Mouse (Mus musculus) limb, embryonic 15.5 days (tissue): ENCODE measurements around the gene Coq10a. TPM values are rescaled to one million over a fixed set of nuclear protein-coding genes. Genes with fewer than 3 reads are reported as not detected.

Experiments
- ATAC-seq: fragments of 200-750 bp; cut with Nextera tagmentation; 2 replicates; pipeline ENCODE4 v1.8.0; 2017; ENCODE audit warnings: low read depth, moderate TSS enrichment; ENCODE audit not compliant: insufficient number of reproducible peaks, low FRiP score, low TSS enrichment
- H3K27ac ChIP-seq: fragments of 300-500 bp; sonication (generic); 2 replicates; pipeline ENCODE4 v1.5.1; 2015; ENCODE audit warnings: moderate library complexity, mild to moderate bottlenecking, inconsistent platforms
- H3K27me3 ChIP-seq: fragments of 300-500 bp; sonication (generic); 2 replicates; pipeline ENCODE4 v1.6.1; 2015; ENCODE audit warnings: inconsistent platforms
- H3K36me3 ChIP-seq: fragments of 300-500 bp; sonication (generic); 2 replicates; pipeline ENCODE4 v1.6.1; 2015; ENCODE audit warnings: inconsistent platforms
- H3K4me1 ChIP-seq: fragments of 300-500 bp; sonication (generic); 2 replicates; pipeline ENCODE4 v1.6.1; 2015; ENCODE audit warnings: inconsistent platforms
- H3K4me2 ChIP-seq: fragments of 300-500 bp; sonication (generic); 2 replicates; pipeline ENCODE4 v1.6.1; 2015; ENCODE audit warnings: mild to moderate bottlenecking, inconsistent platforms
- H3K4me3 ChIP-seq: fragments of 300-500 bp; sonication (generic); 2 replicates; pipeline ENCODE4 v1.5.1; 2015; ENCODE audit warnings: mild to moderate bottlenecking, inconsistent platforms
- H3K9ac ChIP-seq: fragments of 300-500 bp; sonication (generic); 2 replicates; pipeline ENCODE4 v1.6.1; 2015; ENCODE audit warnings: inconsistent platforms
- H3K9me3 ChIP-seq: fragments of 300-500 bp; sonication (generic); 2 replicates; pipeline ENCODE4 v1.6.1; 2016; ENCODE audit warnings: inconsistent platforms
- WGBS: fragments of 180-500 bp; shearing (Covaris S2); methylation state at CpG from one replicate; pipeline ENCODE4 v1.1.7; 2015; 5-methylcytosine and 5-hydroxymethylcytosine counted together
- polyA plus RNA-seq: library from polyadenylated mRNA; unstranded; fragments of >200 nt; fragmentation: Nextera tagmentation; extraction: Ambion mirVana; gene quantifications from 2 replicates; pipeline ENCODE4 v1.2.1, GENCODE M21; 2015

Coq10a gene
- polyA plus RNA-seq, 1 experiment from 2014 or later: 13.4 TPM

GRCm38 (mm10) chr10:128369599-128369998 lies 802 bp upstream of the Coq10a start:
- peak overlapping the region; percentile 85 for H3K4me2 ChIP-seq
- peak overlapping the region; percentile 75 for H3K4me3 ChIP-seq
- H3K9ac ChIP-seq: peak overlapping the region; percentile 69; the same call in 1 of the 2 replicates
- peak overlapping the region; percentile 97 for H3K27ac ChIP-seq
- no peak for ATAC-seq
- 87% methylated on average over 6 of the region's 6 CpGs for WGBS
- H3K9me3 ChIP-seq: no peaks in the 10 kb centered on the region
- peaks cover 10% of the 10 kb centered on the region; the same call in 1 of the 2 replicates for H3K36me3 ChIP-seq
- H3K4me1 ChIP-seq: peaks cover 13% of the 10 kb centered on the region
- H3K27me3 ChIP-seq: no peaks in the 10 kb centered on the region

GRCm38 (mm10) chr10:128369218-128369543 lies 384 bp upstream of the Coq10a start:
- Histone ChIP-seq H3K4me2 (peak overlapping the region; percentile 85), H3K9me3 (no peaks in the 10 kb centered on the region), H3K4me3 (peak overlapping the region; percentile 75), H3K27me3 (no peaks in the 10 kb centered on the region), H3K27ac (peak overlapping the region; percentile 97), H3K9ac (peak overlapping the region; percentile 69), H3K4me1 (peaks cover 13% of the 10 kb centered on the region), H3K36me3 (peaks cover 10% of the 10 kb centered on the region; the same call in 1 of the 2 replicates)
- 4% methylated on average over 9 of the region's 9 CpGs for WGBS
- ATAC-seq: no peak

- 15% methylated on average over 19 of the region's 19 CpGs for WGBS
- H3K36me3 ChIP-seq: peaks cover 18% of the 10 kb centered on the region
- no peaks in the 10 kb centered on the region for H3K27me3 ChIP-seq
- peak overlapping the region; percentile 85 for H3K4me2 ChIP-seq
- H3K4me1 ChIP-seq: peaks cover 13% of the 10 kb centered on the region
- peak overlapping the region; percentile 75 for H3K4me3 ChIP-seq
- H3K9me3 ChIP-seq: no peaks in the 10 kb centered on the region
- ATAC-seq: no peak; the same call in 1 of the 2 replicates
- peak overlapping the region; percentile 69 for H3K9ac ChIP-seq
- H3K27ac ChIP-seq: peak overlapping the region; percentile 97; the same call in 1 of the 2 replicates
Measured at GRCm38 (mm10) chr10:128367899-128368401, 847 bp downstream of the Coq10a start.

- Histone ChIP-seq H3K27ac (no peak overlapping the region), H3K27me3 (no peaks in the 10 kb centered on the region), H3K4me2 (no peak overlapping the region), H3K36me3 (peaks cover 70% of the 10 kb centered on the region), H3K4me1 (peaks cover 3% of the 10 kb centered on the region), H3K9ac (no peak overlapping the region), H3K9me3 (no peaks in the 10 kb centered on the region), H3K4me3 (no peak overlapping the region)
- no peak for ATAC-seq
- 42% methylated on average over 3 of the region's 3 CpGs for WGBS
Measured at GRCm38 (mm10) chr10:128362568-128362967, 6.2 kb downstream of the Coq10a start.

GRCm38 (mm10) chr10:128361836-128362235 lies 7.0 kb downstream of the Coq10a start:
- ATAC-seq: no peak
- H3K4me3 ChIP-seq: no peak overlapping the region
- no peaks in the 10 kb centered on the region for H3K27me3 ChIP-seq
- H3K36me3 ChIP-seq: peaks cover 75% of the 10 kb centered on the region
- H3K9ac ChIP-seq: no peak overlapping the region
- 93% methylated on average over 6 of the region's 6 CpGs for WGBS
- H3K27ac ChIP-seq: no peak overlapping the region
- H3K4me2 ChIP-seq: no peak overlapping the region
- no peaks in the 10 kb centered on the region for H3K4me1 ChIP-seq
- H3K9me3 ChIP-seq: no peaks in the 10 kb centered on the region

- Histone ChIP-seq H3K9me3 (no peaks in the 10 kb centered on the region), H3K36me3 (peaks cover 80% of the 10 kb centered on the region), H3K4me3 (no peak overlapping the region), H3K27me3 (no peaks in the 10 kb centered on the region), H3K4me2 (no peak overlapping the region), H3K4me1 (no peaks in the 10 kb centered on the region), H3K9ac (no peak overlapping the region), H3K27ac (no peak overlapping the region)
- ATAC-seq: no peak
- 85% methylated on average over 6 of the region's 6 CpGs for WGBS
Measured at GRCm38 (mm10) chr10:128359226-128359625, 9.6 kb downstream of the Coq10a start.

GRCm38 (mm10) chr10:128358796-128359195 lies 10.0 kb downstream of the Coq10a start:
- no peak for ATAC-seq

GRCm38 (mm10) chr10:128347541-128347940 lies 21.3 kb downstream of the Coq10a start:
- no peak overlapping the region for H3K4me3 ChIP-seq
- no peak for ATAC-seq
- 84% methylated on average over 8 of the region's 8 CpGs for WGBS
- H3K27ac ChIP-seq: no peak overlapping the region
- H3K9ac ChIP-seq: no peak overlapping the region
- no peaks in the 10 kb centered on the region for H3K27me3 ChIP-seq
- no peaks in the 10 kb centered on the region for H3K9me3 ChIP-seq
- no peak overlapping the region for H3K4me2 ChIP-seq
- peaks cover 8% of the 10 kb centered on the region for H3K4me1 ChIP-seq
- H3K36me3 ChIP-seq: peaks cover 26% of the 10 kb centered on the region

More at GRCm38 (mm10) chr10:128358796-128359195, 10.0 kb downstream of the Coq10a start:
- Histone ChIP-seq H3K27ac (no peak overlapping the region), H3K4me2 (no peak overlapping the region), H3K9me3 (no peaks in the 10 kb centered on the region), H3K27me3 (no peaks in the 10 kb centered on the region), H3K9ac (no peak overlapping the region), H3K4me1 (no peaks in the 10 kb centered on the region), H3K4me3 (no peak overlapping the region), H3K36me3 (peaks cover 85% of the 10 kb centered on the region)
- WGBS: 47% methylated on average over 2 of the region's 2 CpGs

GRCm38 (mm10) chr10:128344568-128345275 lies 24.1 kb downstream of the Coq10a start:
- no peaks in the 10 kb centered on the region for H3K9me3 ChIP-seq
- H3K36me3 ChIP-seq: 0 out of 2 replicates have a peak, but pooled peaks cover 6% of the 10 kb centered on the region
- H3K4me3 ChIP-seq: peak overlapping the region; percentile 5; the same call in 1 of the 2 replicates
- H3K4me1 ChIP-seq: peaks cover 11% of the 10 kb centered on the region
- H3K9ac ChIP-seq: no peak overlapping the region
- no peaks in the 10 kb centered on the region for H3K27me3 ChIP-seq
- ATAC-seq: peak; percentile 63; the same call in 1 of the 2 replicates
- WGBS: 44% methylated on average over 7 of the region's 7 CpGs
- H3K4me2 ChIP-seq: no peak overlapping the region; the same call in 1 of the 2 replicates
- peak overlapping the region; percentile 75 for H3K27ac ChIP-seq

GRCm38 (mm10) chr10:128343436-128343835 lies 25.4 kb downstream of the Coq10a start:
- no peak overlapping the region for H3K4me3 ChIP-seq
- H3K27me3 ChIP-seq: no peaks in the 10 kb centered on the region
- H3K27ac ChIP-seq: no peak overlapping the region
- no peak overlapping the region for H3K4me2 ChIP-seq
- 85% methylated on average over 1 of the region's 1 CpGs for WGBS
- H3K36me3 ChIP-seq: 0 out of 2 replicates have a peak, but pooled peaks cover 3% of the 10 kb centered on the region
- H3K4me1 ChIP-seq: peaks cover 20% of the 10 kb centered on the region
- H3K9ac ChIP-seq: no peak overlapping the region
- H3K9me3 ChIP-seq: no peaks in the 10 kb centered on the region
- ATAC-seq: no peak

- Histone ChIP-seq H3K9ac (no peak overlapping the region), H3K4me3 (no peak overlapping the region), H3K9me3 (no peaks in the 10 kb centered on the region), H3K36me3 (no peaks in the 10 kb centered on the region), H3K4me2 (no peak overlapping the region), H3K27me3 (no peaks in the 10 kb centered on the region), H3K4me1 (peaks cover 27% of the 10 kb centered on the region), H3K27ac (no peak overlapping the region)
- ATAC-seq: no peak
- 75% methylated on average over 2 of the region's 2 CpGs for WGBS
Measured at GRCm38 (mm10) chr10:128340257-128340656, 28.5 kb downstream of the Coq10a start.

GRCm38 (mm10) chr10:128338948-128339347 lies 29.8 kb downstream of the Coq10a start:
- H3K4me1 ChIP-seq: peaks cover 19% of the 10 kb centered on the region
- peak overlapping the region; percentile 94 for H3K4me3 ChIP-seq
- H3K9ac ChIP-seq: peak overlapping the region; percentile 85; the same call in 1 of the 2 replicates
- 56% methylated on average over 2 of the region's 2 CpGs for WGBS
- no peaks in the 10 kb centered on the region for H3K36me3 ChIP-seq
- H3K27me3 ChIP-seq: no peaks in the 10 kb centered on the region
- H3K27ac ChIP-seq: peak overlapping the region; percentile 17; the same call in 1 of the 2 replicates
- no peak for ATAC-seq
- no peaks in the 10 kb centered on the region for H3K9me3 ChIP-seq
- peak overlapping the region; percentile 73 for H3K4me2 ChIP-seq
